Mouse (Mus musculus) midbrain, embryonic 14.5 days (tissue): ENCODE measurements at regions not wholly inside any gene's neighbourhood (a gene's known extent, or its start where the extent isn't known, plus 50 kb on each side); places are given as distances from the start of the nearest gene placed in this dataset.

ENCODE experiments used
- ATAC-seq: fragments of 200-750 bp; cut with Nextera tagmentation; 2 replicates; pipeline ENCODE4 v1.8.0; 2017; ENCODE audit warnings: moderate number of reproducible peaks, moderate library complexity; ENCODE audit not compliant: low FRiP score, low TSS enrichment
- DNase-seq: peaks from one replicate; pipeline ENCODE4 v3.0.0-alpha.2; 2015
- H3K27ac ChIP-seq: fragments of 300-500 bp; sonication (generic); replicated peaks from 2 replicates; pipeline ENCODE4 v1.5.1; 2014; ENCODE audit warnings: mild to moderate bottlenecking, low read depth, low read length, moderate library complexity
- H3K27me3 ChIP-seq: fragments of 300-500 bp; sonication (generic); 2 replicates; pipeline ENCODE4 v1.6.1; 2014; ENCODE audit warnings: low read length, control low read depth, mixed read lengths; ENCODE audit not compliant: control insufficient read depth, insufficient read depth
- H3K36me3 ChIP-seq: fragments of 300-500 bp; sonication (generic); 2 replicates; pipeline ENCODE4 v1.6.1; 2014; ENCODE audit warnings: low read length, control low read depth; ENCODE audit not compliant: control insufficient read depth, insufficient read depth
- H3K4me1 ChIP-seq: fragments of 300-500 bp; sonication (generic); 2 replicates; pipeline ENCODE4 v1.6.1; 2014; ENCODE audit warnings: mild to moderate bottlenecking, antibody characterized with exemption, low read length, control low read depth; ENCODE audit not compliant: control insufficient read depth, insufficient read depth
- H3K4me2 ChIP-seq: fragments of 300-500 bp; sonication (generic); 2 replicates; pipeline ENCODE4 v1.6.1; 2014; ENCODE audit warnings: mild to moderate bottlenecking, low read length, moderate library complexity
- H3K4me3 ChIP-seq: fragments of 300-500 bp; sonication (generic); replicated peaks from 2 replicates; pipeline ENCODE4 v1.5.1; 2014; ENCODE audit warnings: low read depth, low read length
- H3K9ac ChIP-seq: fragments of 300-500 bp; sonication (generic); replicated peaks from 2 replicates; pipeline ENCODE4 v1.6.1; 2014; ENCODE audit warnings: mild to moderate bottlenecking, low read length, moderate library complexity
- H3K9me3 ChIP-seq: fragments of 300-500 bp; sonication (generic); 2 replicates; pipeline ENCODE4 v1.6.1; 2016; ENCODE audit warnings: low read length, control low read depth, mixed read lengths; ENCODE audit not compliant: control insufficient read depth
- WGBS: fragments of 180-500 bp; shearing (Covaris S2); extraction: QIAGEN DNeasy Blood & Tissue Kit; methylation state at CpG from one replicate; pipeline ENCODE4 v1.1.7; 2014; 5-methylcytosine and 5-hydroxymethylcytosine counted together

DNA sequence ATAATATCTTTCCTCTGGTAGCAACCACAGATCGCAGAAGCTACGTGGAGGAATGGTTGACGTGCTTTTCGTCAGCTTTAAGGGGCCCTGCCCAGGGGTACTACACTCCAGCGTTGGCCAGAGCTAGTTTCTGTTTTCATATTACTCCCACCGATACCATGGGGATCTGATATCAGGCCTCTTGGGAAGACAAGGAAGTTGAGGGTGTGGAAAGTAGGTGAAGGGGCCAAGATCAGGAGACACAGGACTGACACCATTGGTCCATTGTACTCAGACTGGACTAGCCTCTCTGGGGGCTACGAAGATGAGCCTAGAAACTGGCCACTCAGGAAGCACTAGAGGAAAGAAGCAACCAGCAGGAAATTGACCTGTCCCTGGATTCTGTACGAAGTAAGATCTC is 88.0 kb downstream of the Dll1 start:
- H3K9ac ChIP-seq: no peak overlapping the region
- 0 out of 2 replicates have a peak, but pooled peaks cover 3% of the 10 kb centered on the region for H3K4me1 ChIP-seq
- H3K36me3 ChIP-seq: no peaks in the 10 kb centered on the region
- no peak overlapping the region for H3K27ac ChIP-seq
- DNase-seq: no peak
- no peak overlapping the region for H3K4me2 ChIP-seq
- no peak overlapping the region for H3K4me3 ChIP-seq
- WGBS: 94% methylated on average over 8 of the region's 8 CpGs
- ATAC-seq: no peak
- no peaks in the 10 kb centered on the region for H3K9me3 ChIP-seq
- no peaks in the 10 kb centered on the region for H3K27me3 ChIP-seq

DNA sequence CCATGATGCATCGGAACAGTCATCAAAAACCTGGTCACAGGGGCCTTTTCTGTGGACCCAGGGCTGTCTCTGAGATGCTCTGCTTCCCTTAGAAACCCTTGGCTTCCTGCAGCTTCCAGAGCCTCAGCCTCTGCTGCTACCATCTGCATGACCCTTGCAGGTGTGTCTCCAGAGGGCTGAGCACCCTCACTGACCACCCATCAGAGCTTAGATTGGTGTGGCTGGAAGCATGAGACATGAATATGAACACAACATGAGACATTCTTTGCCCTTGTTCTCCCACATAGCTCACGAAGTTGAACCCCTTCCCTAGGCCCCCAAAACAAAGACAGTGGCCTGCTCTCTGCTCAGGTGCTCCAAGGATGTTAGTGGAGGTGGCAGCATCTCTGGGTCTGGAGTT is 90.1 kb downstream of the Dll1 start:
- H3K27ac ChIP-seq: no peak overlapping the region
- H3K4me2 ChIP-seq: no peak overlapping the region
- H3K36me3 ChIP-seq: no peaks in the 10 kb centered on the region
- H3K9me3 ChIP-seq: no peaks in the 10 kb centered on the region
- ATAC-seq (no peak), DNase-seq (no peak)
- no peaks in the 10 kb centered on the region for H3K27me3 ChIP-seq
- H3K4me1 ChIP-seq: 0 out of 2 replicates have a peak, but pooled peaks cover 3% of the 10 kb centered on the region
- no peak overlapping the region for H3K4me3 ChIP-seq
- 90% methylated on average over 2 of the region's 2 CpGs for WGBS
- no peak overlapping the region for H3K9ac ChIP-seq

DNA sequence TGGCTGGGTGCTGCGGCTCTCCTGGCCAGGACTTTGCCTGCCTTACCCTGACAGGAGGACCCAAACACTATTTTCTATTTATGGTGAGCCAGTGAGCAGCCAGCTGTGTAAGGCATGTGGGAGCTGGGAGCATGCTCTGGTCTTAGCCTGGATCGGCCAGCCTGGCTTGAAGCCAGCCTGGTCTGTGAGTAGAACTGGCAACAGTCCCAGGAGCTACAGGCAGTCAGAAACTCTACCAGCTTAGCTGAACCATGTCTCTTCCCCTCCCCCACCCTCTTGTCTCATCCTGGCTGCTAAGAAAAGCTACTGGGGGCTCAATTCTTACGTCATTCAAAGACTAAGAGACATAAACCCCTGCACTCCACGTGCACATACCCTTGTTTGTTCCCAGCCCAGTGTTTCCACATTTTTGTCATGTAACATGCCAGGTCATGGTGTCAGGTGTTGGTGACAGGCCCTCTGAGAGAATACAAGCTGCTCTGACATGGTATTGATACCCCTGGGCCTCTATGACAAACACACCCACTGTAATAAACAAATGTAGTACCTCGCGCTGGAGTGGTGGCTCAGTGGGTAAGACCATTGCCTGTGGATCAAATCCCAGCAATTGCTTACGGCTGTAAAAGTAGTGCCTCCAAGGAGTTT is 91.2 kb downstream of the Dll1 start:
- DNase-seq: peak; percentile 91
- Histone ChIP-seq H3K4me3 (no peak overlapping the region), H3K4me2 (no peak overlapping the region), H3K4me1 (0 out of 2 replicates have a peak, but pooled peaks cover 3% of the 10 kb centered on the region), H3K27me3 (no peaks in the 10 kb centered on the region), H3K9ac (no peak overlapping the region), H3K9me3 (no peaks in the 10 kb centered on the region), H3K36me3 (no peaks in the 10 kb centered on the region), H3K27ac (no peak overlapping the region)
- ATAC-seq: peak; percentile 83
- 55% methylated on average over 7 of the region's 7 CpGs for WGBS

DNA sequence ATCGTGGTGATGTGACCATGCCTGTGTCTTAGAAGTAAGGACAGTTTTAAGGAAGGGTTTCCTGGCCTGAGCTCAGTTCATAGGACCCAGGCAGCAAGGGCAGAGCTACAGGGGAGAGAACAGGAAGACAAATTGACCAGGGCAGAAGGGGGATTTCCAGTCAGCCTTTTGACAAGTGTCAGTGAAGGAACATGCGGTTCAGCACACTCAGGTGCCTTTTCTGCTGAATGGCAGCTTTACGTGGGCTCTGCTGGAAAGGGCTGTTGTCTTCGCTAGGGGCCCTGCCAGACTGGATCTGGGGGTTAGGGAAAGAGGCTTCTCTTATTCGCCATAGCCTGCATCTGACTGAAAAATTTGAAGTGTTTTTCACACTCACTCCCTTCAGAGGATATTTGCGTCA is 106.8 kb downstream of the Dll1 start:
- Histone ChIP-seq H3K9ac (no peak overlapping the region), H3K4me3 (no peak overlapping the region), H3K4me2 (no peak overlapping the region), H3K36me3 (no peaks in the 10 kb centered on the region), H3K27ac (no peak overlapping the region), H3K4me1 (no peaks in the 10 kb centered on the region), H3K9me3 (no peaks in the 10 kb centered on the region), H3K27me3 (no peaks in the 10 kb centered on the region)
- DNase-seq (no peak), ATAC-seq (no peak)
- WGBS: 70% methylated on average over 6 of the region's 6 CpGs

DNA sequence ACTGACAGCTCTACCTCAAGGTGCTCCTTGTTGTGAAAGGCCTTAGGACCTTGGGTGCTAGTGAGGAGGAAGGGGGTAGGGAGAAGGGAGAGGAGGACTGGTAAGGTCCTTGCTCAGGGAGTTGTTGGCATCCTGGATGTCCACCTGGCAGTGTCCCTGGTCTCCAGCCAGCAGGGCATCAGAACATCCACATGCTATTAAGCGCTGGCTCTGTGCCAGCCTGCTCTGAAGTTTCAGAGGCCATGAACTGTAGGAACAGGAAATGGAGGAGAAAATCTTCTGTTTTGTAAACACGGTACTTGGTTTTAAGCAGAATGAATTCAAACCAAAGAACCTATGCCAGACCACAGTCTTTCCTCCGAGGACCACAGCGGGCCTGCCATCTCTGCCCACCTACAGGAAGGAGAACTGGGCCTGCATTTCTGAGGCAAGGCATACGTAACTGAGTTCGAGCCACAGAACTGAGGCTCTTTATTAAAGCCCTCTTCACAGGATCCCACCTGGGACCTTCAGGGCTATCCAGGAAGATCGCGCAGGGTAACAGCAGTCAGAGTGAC is 107.5 kb downstream of the Dll1 start:
- Histone ChIP-seq H3K27ac (no peak overlapping the region), H3K4me1 (no peaks in the 10 kb centered on the region), H3K9me3 (no peaks in the 10 kb centered on the region), H3K9ac (no peak overlapping the region), H3K27me3 (no peaks in the 10 kb centered on the region), H3K4me2 (no peak overlapping the region), H3K36me3 (no peaks in the 10 kb centered on the region), H3K4me3 (no peak overlapping the region)
- DNase-seq (no peak), ATAC-seq (no peak)
- 90% methylated on average over 8 of the region's 8 CpGs for WGBS

DNA sequence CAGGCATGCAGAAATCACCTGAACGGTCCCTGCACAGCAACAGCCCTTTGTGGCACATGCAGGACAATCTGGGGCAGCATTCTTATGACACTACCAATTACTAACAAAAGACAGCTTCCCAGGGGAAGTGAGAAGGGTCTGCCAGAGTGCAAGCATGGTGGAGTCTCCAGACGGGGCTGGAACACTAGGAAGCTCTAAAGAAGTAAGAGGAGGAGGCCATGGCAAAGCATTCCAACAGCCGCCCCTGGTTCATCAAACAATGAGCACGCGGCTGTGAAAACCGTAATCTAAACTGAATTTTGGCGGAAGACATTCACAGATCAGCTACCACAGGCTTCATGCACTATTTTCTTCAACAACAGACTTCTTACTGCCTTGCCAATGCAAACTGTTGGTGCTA is 109.0 kb downstream of the Dll1 start:
- no peaks in the 10 kb centered on the region for H3K27me3 ChIP-seq
- no peaks in the 10 kb centered on the region for H3K9me3 ChIP-seq
- H3K27ac ChIP-seq: no peak overlapping the region
- H3K36me3 ChIP-seq: no peaks in the 10 kb centered on the region
- no peak overlapping the region for H3K4me3 ChIP-seq
- H3K9ac ChIP-seq: no peak overlapping the region
- no peak overlapping the region for H3K4me2 ChIP-seq
- DNase-seq (no peak), ATAC-seq (no peak)
- 73% methylated on average over 7 of the region's 7 CpGs for WGBS
- no peaks in the 10 kb centered on the region for H3K4me1 ChIP-seq

DNA sequence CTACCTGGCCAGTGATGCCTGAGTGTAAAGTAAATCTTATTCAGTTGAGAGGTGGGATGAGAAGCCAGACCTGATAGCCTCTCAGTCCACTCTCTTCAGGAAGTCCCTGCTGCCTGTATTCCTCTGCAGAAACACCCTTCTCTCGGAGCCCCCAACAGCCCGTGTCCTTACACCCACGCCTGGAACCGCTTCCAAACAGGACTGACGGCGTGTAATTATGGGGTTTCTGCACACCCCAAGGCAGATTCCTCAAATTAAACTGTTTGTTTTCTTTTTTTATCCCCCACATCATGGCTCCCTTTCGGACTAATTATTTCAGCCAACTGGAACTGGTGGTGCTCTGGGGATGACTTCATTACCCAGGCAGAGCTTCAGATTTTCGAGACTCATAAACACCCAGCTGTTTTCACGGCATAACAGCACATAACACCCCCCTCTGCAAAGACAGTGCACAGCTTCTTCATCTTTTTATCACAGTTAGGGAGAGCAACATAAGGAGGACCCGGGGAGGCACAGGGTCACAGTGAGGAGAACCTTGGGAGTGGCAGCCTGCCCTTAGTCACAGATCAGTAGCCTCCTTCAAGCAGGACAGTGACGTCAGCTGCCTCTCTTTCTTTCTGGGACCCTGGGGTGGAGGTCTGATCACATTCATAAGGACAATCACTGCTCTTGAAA is 117.1 kb downstream of the Dll1 start:
- Histone ChIP-seq H3K4me2 (no peak overlapping the region), H3K27me3 (no peaks in the 10 kb centered on the region), H3K4me3 (no peak overlapping the region), H3K4me1 (peaks cover 2% of the 10 kb centered on the region; the same call in 1 of the 2 replicates), H3K9me3 (no peaks in the 10 kb centered on the region; the same call in 1 of the 2 replicates), H3K36me3 (no peaks in the 10 kb centered on the region), H3K9ac (no peak overlapping the region), H3K27ac (no peak overlapping the region)
- DNase-seq (no peak), ATAC-seq (no peak)
- WGBS: 55% methylated on average over 11 of the region's 11 CpGs

DNA sequence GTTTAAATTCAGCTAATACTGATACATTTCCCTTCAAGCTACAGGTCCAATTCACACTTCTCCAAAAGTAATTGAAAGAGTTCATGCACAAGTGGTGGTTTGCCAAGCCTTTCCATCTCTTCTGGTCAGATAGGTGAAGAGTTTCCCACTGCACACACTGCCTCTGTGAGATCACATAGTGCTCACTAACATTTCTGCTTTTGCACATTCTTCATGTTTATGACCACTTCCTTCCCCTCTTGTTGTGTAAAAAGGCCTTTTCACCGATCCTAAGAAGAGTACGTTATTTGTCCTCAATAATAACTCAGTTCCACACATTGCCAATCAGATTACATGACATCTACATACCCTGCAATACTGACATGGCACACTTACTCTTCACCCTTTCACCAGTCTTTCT is 120.8 kb downstream of the Dll1 start:
- DNase-seq (no peak), ATAC-seq (no peak)
- WGBS: 94% methylated on average over 2 of the region's 2 CpGs

DNA sequence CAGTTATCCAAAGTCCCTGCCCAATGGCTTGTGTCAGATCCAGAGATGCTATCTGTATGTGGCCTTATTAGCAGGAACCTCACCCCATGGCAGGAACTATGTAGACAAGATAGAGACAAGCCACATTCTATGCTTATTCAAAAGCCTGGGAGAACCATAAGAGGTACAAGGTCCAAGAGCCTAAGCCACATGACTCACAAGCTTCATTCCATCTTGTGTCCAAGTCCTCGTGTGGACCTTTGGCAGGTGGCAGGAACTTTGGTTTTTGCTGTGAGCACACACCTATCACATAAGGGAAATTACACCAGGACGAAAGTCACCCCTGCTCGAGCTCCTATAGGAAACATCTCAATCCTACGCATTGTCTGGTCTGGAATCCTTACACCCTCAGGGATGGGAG is 122.9 kb downstream of the Dll1 start:
- no peak for ATAC-seq
- Histone ChIP-seq H3K9me3 (no peaks in the 10 kb centered on the region; the same call in 1 of the 2 replicates), H3K27me3 (no peaks in the 10 kb centered on the region), H3K9ac (no peak overlapping the region), H3K36me3 (no peaks in the 10 kb centered on the region), H3K4me3 (no peak overlapping the region), H3K27ac (no peak overlapping the region), H3K4me1 (no peaks in the 10 kb centered on the region), H3K4me2 (no peak overlapping the region)
- WGBS: 91% methylated on average over 4 of the region's 4 CpGs
- DNase-seq: no peak

More for the DNA sequence above, 120.8 kb downstream of the Dll1 start:
- Histone ChIP-seq H3K9ac (no peak overlapping the region), H3K4me3 (no peak overlapping the region), H3K36me3 (no peaks in the 10 kb centered on the region), H3K27ac (no peak overlapping the region), H3K27me3 (no peaks in the 10 kb centered on the region), H3K4me2 (no peak overlapping the region), H3K4me1 (peaks cover 2% of the 10 kb centered on the region; the same call in 1 of the 2 replicates), H3K9me3 (no peaks in the 10 kb centered on the region; the same call in 1 of the 2 replicates)
